Mouse (Mus musculus): ENCODE measurements around the gene Pakap.

GRCm38 (mm10) chr4:57547785-57548184 is 20.2 kb upstream of the Pakap start:
- no peak for TF ChIP-seq CTCF (IDR thresholded peaks at IDR 0.05; ENCODE audit: insufficient read depth, low read depth, low read length)
- no peak for TF ChIP-seq POLR2A (IDR thresholded peaks at IDR 0.05; ENCODE audit: insufficient read depth, low read depth, low read length)
